In the genomic region with DNA sequence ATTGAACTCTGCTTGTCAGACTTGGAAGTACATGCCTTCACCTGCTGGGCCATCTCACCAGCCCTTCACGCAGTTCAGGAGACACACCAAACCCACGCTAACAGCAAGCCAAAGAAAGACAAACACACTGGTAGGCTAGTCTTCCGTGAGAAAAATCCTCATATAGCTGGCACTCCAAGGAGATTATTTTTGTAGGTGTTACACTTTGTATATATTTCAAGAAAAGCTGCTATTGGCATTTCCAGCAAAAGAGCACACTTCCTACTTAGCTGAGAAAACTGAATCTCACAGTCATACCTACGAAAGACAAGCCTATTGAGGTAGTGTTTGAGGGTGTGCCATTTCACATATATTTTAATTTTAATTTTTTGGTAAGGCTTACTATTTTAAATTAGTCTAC, we compare ENCODE assay signal across 16 mouse cellular contexts.
"Had no signal": no experiment of that assay in that cellular context is flagged by ENCODE, and none has a peak within 500 bp of the region (broad histone marks: within the 10 kb centered on the region; RNA-seq: fewer than 3 reads in every experiment).

No protein-coding gene starts in this region.

- ATAC-seq: liver, postnatal 0 days; midbrain, embryonic 13.5 days; midbrain, embryonic 15.5 days had no signal

- H3K27ac ChIP-seq: lung, embryonic 15.5 days; macrophage; midbrain, embryonic 13.5 days; midbrain, embryonic 15.5 days; neural tube, embryonic 12.5 days; stomach, embryonic 15.5 days; stomach, postnatal 0 days had no signal

- DNase-seq: liver, postnatal 0 days; lung, adult 2 months; lung, postnatal 14 days; lung, postnatal 36 days; right cerebral cortex, postnatal 14 days; thymus, adult 18-20 months; thymus, postnatal 14 days; thymus, postnatal 36 days had no signal

- H3K9me3 ChIP-seq: lung, embryonic 15.5 days; megakaryocyte, embryonic 14.5 days; midbrain, embryonic 13.5 days; midbrain, embryonic 15.5 days; neural tube, embryonic 12.5 days; stomach, embryonic 15.5 days had no signal

- H3K4me1 ChIP-seq: megakaryocyte, embryonic 14.5 days; midbrain, embryonic 13.5 days; midbrain, embryonic 15.5 days; neural tube, embryonic 12.5 days; stomach, embryonic 15.5 days had no signal

- H3K4me3 ChIP-seq: lung, embryonic 15.5 days; megakaryocyte, embryonic 14.5 days; midbrain, embryonic 13.5 days; midbrain, embryonic 15.5 days; neural tube, embryonic 12.5 days; stomach, embryonic 15.5 days had no signal

- H3K36me3 ChIP-seq: lung, embryonic 15.5 days; midbrain, embryonic 13.5 days; midbrain, embryonic 15.5 days; neural tube, embryonic 12.5 days; stomach, embryonic 15.5 days had no signal

- H3K27me3 ChIP-seq: lung, embryonic 15.5 days; midbrain, embryonic 13.5 days; midbrain, embryonic 15.5 days; neural tube, embryonic 12.5 days; stomach, embryonic 15.5 days had no signal
